Mouse (Mus musculus) skeletal muscle tissue, postnatal 0 days (tissue): ENCODE results near the gene Ebi3. TPM values are rescaled to one million over a fixed set of nuclear protein-coding genes. Genes with fewer than 3 reads are reported as not detected.

Experiments used
- polyA plus RNA-seq: library from polyadenylated mRNA; unstranded; fragments of >200 nt; fragmentation: Nextera tagmentation; extraction: Ambion mirVana; gene quantifications from 2 replicates; pipeline ENCODE4 v1.2.1, GENCODE M21; 2015

Ebi3 gene
- 2.5 and 2.7 TPM in 2 replicates for polyA plus RNA-seq

GRCm38 (mm10) chr17:55952447-55953027 lies at the start of gene Ebi3:
Gene Ebi3 (plus strand): TSS chr17:55952640.

DNA sequence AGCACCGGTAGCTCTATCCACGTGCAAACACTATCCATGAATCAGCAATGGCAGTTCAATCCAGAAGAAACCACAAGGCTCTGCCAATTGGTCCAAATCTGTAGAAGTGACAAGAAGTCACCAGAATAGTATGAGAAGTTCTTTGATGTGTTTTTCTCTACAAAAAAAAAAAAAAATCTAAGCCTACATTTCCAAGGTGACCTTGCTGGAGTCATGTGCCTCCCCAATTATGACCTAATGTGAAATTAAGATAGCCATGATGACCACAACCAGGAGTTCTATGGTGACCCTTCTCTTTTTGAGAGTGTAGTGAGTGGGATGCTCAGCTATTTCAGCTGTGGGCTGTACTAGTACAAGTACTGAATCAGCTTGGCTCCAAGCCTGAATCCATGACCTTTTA lies 3.0 kb upstream of the Ebi3 start, which contains the start of gene Zfp119b:
TSS of gene Zfp119b (minus strand) at position 101 of the 400 bp plus-strand sequence.

GRCm38 (mm10) chr17:55958918-55959728 lies 6.7 kb downstream of the Ebi3 start, which contains the start of gene Yju2:
Gene Yju2 (plus strand): TSS chr17:55959099.

GRCm38 (mm10) chr17:55969966-55970891 lies 17.8 kb downstream of the Ebi3 start, which contains the start of gene Shd:
Gene Shd (plus strand): TSS chr17:55970467.

DNA sequence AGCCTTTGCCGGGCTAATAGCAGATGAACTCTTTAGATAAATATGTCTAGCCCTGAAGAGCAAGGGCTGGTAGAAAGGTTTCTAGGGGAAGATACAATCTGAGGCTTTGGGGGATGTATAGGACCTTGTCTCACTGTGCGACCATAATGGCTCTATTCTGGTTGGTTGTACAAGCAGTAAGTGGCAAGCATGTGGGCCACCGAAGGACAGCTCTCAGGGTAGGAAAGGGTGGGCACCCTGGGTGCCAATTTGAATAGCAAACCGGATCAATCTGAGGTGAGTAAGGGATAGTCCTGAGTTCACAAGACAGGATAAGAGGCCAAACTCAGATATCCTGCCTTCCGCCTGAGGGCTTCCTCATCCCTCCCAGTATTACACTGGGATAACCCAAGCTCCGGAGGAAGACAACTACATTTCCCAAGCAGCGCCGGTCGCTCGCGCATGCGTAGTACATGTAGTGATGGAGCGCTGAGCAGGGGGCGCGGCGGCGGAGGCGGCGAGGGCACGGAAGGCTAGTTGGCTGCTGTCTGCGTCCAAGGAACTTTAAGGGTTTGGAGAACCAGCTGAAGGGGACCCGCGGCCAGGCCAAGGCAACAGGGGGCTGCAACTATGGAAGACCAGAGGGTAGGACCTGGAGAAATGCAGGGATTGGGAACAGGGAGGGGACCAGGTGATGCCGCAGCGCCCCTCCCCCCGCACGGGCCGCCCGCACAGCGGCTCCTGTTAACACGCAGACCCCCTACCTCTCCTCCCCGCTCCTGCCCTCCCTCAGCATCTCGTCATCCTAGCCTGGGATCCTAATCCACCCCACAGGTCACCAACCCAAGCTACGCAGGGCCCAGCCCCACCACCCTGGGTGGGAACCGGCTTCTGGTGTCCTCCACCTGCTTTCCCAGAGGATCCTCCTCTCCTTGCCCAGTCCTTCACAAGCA lies 33.9 kb downstream of the Ebi3 start, which contains the start of gene Fsd1:
TSS of gene Fsd1 (plus strand) at position 480 of the 932 bp plus-strand sequence.

DNA sequence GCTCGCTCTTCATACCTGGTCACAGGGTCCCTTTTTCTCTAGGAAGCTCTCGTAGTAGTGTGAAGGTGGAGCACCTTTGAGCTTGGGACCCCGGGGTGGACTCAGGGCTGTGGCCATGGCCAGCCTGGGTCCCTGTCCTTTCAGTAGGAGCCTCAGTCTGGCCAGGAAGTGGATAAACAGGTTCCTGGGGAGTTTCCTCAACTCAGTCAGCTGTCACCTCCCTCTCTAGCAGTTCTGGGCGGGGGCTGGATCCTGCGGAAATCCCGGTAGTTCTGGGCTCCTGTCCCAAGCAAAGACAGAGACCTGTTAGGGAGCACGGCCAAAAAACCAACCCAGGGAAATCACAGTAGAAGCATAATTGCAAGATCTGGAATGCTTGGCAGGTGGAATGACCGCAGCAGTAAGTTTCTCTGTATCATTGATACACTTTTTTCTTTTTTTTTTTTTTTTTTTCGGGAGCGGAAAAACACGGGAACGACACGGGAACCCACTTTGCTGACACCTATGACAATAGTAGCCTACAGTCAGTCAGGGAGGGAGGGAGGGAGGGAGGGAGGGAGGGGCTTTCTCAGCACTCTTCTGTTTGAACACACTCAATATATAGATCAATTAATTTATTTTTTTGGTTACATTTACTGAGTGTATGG lies 53.1 kb downstream of the Ebi3 start, which contains the start of the genes Stap2 and Mpnd:
TSS of gene Stap2 (minus strand) at position 170 of the 647 bp plus-strand sequence.
TSS of gene Mpnd (plus strand) at position 297 of the 647 bp plus-strand sequence.

Other genes with a start within 250 kb of the Ebi3 start
- gene Pot1b, start 240.0 kb upstream of the Ebi3 start, polyA plus RNA-seq: 2.0 and 2.1 TPM in 2 replicates
- 0.06 and 0.17 TPM in 2 replicates for gene Adgre4, start 202.7 kb upstream of the Ebi3 start, polyA plus RNA-seq
- gene Zfp119a, start 73.7 kb upstream of the Ebi3 start, polyA plus RNA-seq: 4.7 and 4.8 TPM in 2 replicates
- gene Zfp959, start 60.5 kb upstream of the Ebi3 start, polyA plus RNA-seq: 4.5 and 5.8 TPM in 2 replicates
- 4.9 TPM in 2 replicates for gene Zfp119b, start 3.1 kb upstream of the Ebi3 start, polyA plus RNA-seq
- gene Yju2, start 6.5 kb downstream of the Ebi3 start, polyA plus RNA-seq: 10.1 and 10.6 TPM in 2 replicates
- 0.93 and 1.0 TPM in 2 replicates for gene Shd, start 17.8 kb downstream of the Ebi3 start, polyA plus RNA-seq
- gene Fsd1, start 33.9 kb downstream of the Ebi3 start, polyA plus RNA-seq: 0.50 and 0.99 TPM in 2 replicates
- 6.6 and 7.3 TPM in 2 replicates for gene Stap2, start 52.9 kb downstream of the Ebi3 start, polyA plus RNA-seq
- gene Mpnd, start 53.1 kb downstream of the Ebi3 start, polyA plus RNA-seq: 31.9 and 32.3 TPM in 2 replicates
- 66.6 and 83.7 TPM in 2 replicates for gene Sh3gl1, start 84.0 kb downstream of the Ebi3 start, polyA plus RNA-seq
- gene Chaf1a, start 87.8 kb downstream of the Ebi3 start, polyA plus RNA-seq: 3.2 and 3.8 TPM in 2 replicates
- 40.5 and 49.7 TPM in 2 replicates for gene Ubxn6, start 122.4 kb downstream of the Ebi3 start, polyA plus RNA-seq
- gene Hdgfl2, start 127.0 kb downstream of the Ebi3 start, polyA plus RNA-seq: 55.9 and 57.9 TPM in 2 replicates
- 18.2 and 19.4 TPM in 2 replicates for gene Plin4, start 157.2 kb downstream of the Ebi3 start, polyA plus RNA-seq
- 74.6 and 107 TPM in 2 replicates for gene Plin5, start 165.0 kb downstream of the Ebi3 start, polyA plus RNA-seq
- gene Lrg1, start 169.4 kb downstream of the Ebi3 start, polyA plus RNA-seq: 18.9 and 26.6 TPM in 2 replicates
- 3.8 and 5.9 TPM in 2 replicates for gene Sema6b, start 187.7 kb downstream of the Ebi3 start, polyA plus RNA-seq
- gene Tnfaip8l1, start 209.8 kb downstream of the Ebi3 start, polyA plus RNA-seq: 4.4 and 5.3 TPM in 2 replicates
- 48.0 and 53.9 TPM in 2 replicates for gene Mydgf, start 231.3 kb downstream of the Ebi3 start, polyA plus RNA-seq